Mouse (Mus musculus): ENCODE measurements at regions not wholly inside any gene's neighbourhood (a gene's known extent, or its start where the extent isn't known, plus 50 kb on each side); places are given as distances from the start of the nearest gene placed in this dataset.

GRCm38 (mm10) chr4:12452086-12452485, 280.3 kb upstream of the Fam92a start:
- no peak overlapping the region for H3K4me3 ChIP-seq (replicated peaks)
- H3K36me3 ChIP-seq, result no peaks in the 10 kb centered on the region
- 91% methylated on average over 2 of the region's 2 CpGs for WGBS
- H3K9ac ChIP-seq, result no peak overlapping the region
- H3K27me3 ChIP-seq, result no peaks in the 10 kb centered on the region
- no peak overlapping the region for H3K27ac ChIP-seq
- H3K4me1 ChIP-seq, result no peaks in the 10 kb centered on the region
- ATAC-seq (replicated peaks; ENCODE audit: low FRiP score), result no peak
- no peaks in the 10 kb centered on the region for H3K9me3 ChIP-seq (replicated peaks)
- H3K4me2 ChIP-seq, result no peak overlapping the region

GRCm38 (mm10) chr4:12425507-12425906, 253.7 kb upstream of the Fam92a start:
- no peaks in the 10 kb centered on the region for H3K9me3 ChIP-seq (replicated peaks)
- H3K4me1 ChIP-seq, result no peaks in the 10 kb centered on the region
- H3K27me3 ChIP-seq, result no peaks in the 10 kb centered on the region
- WGBS, result 33% methylated on average over 3 of the region's 3 CpGs
- H3K4me2 ChIP-seq, result no peak overlapping the region
- no peaks in the 10 kb centered on the region for H3K36me3 ChIP-seq
- H3K27ac ChIP-seq, result no peak overlapping the region
- no peak for ATAC-seq (replicated peaks; ENCODE audit: low FRiP score)
- H3K4me3 ChIP-seq (replicated peaks), result no peak overlapping the region
- no peak overlapping the region for H3K9ac ChIP-seq

GRCm38 (mm10) chr4:12421628-12422319, 250.0 kb upstream of the Fam92a start:
- Histone ChIP-seq H3K4me2 (no peak overlapping the region), H3K27ac (no peak overlapping the region), H3K9me3 (replicated peaks) (no peaks in the 10 kb centered on the region), H3K9ac (no peak overlapping the region), H3K4me1 (0 out of 2 replicates have a peak, but pooled peaks cover 5% of the 10 kb centered on the region), H3K4me3 (replicated peaks) (no peak overlapping the region), H3K27me3 (no peaks in the 10 kb centered on the region), H3K36me3 (no peaks in the 10 kb centered on the region)
- 65% methylated on average over 16 of the region's 16 CpGs for WGBS
- ATAC-seq (replicated peaks; ENCODE audit: low FRiP score), result no peak

GRCm38 (mm10) chr4:12418086-12418485, 246.3 kb upstream of the Fam92a start:
- Histone ChIP-seq H3K4me3 (replicated peaks) (no peak overlapping the region), H3K9me3 (replicated peaks) (no peaks in the 10 kb centered on the region), H3K36me3 (no peaks in the 10 kb centered on the region), H3K27ac (no peak overlapping the region), H3K4me2 (no peak overlapping the region), H3K27me3 (no peaks in the 10 kb centered on the region), H3K4me1 (0 out of 2 replicates have a peak, but pooled peaks cover 5% of the 10 kb centered on the region), H3K9ac (no peak overlapping the region)
- 16% methylated on average over 3 of the region's 3 CpGs for WGBS
- ATAC-seq (replicated peaks; ENCODE audit: low FRiP score), result peak; percentile 81

- no peaks in the 10 kb centered on the region for H3K36me3 ChIP-seq
- ATAC-seq (replicated peaks; ENCODE audit: low FRiP score), result no peak
- H3K27me3 ChIP-seq, result no peaks in the 10 kb centered on the region
- no peaks in the 10 kb centered on the region for H3K4me1 ChIP-seq
- 79% methylated on average over 1 of the region's 1 CpGs for WGBS
- no peak overlapping the region for H3K9ac ChIP-seq
- no peak overlapping the region for H3K27ac ChIP-seq
- H3K4me3 ChIP-seq (replicated peaks), result no peak overlapping the region
- H3K4me2 ChIP-seq, result no peak overlapping the region
- H3K9me3 ChIP-seq (replicated peaks), result no peaks in the 10 kb centered on the region
Observed at GRCm38 (mm10) chr4:12395344-12395743, 223.5 kb upstream of the Fam92a start.

- no peak for ATAC-seq (replicated peaks; ENCODE audit: low FRiP score)
- Histone ChIP-seq H3K36me3 (no peaks in the 10 kb centered on the region), H3K27ac (no peak overlapping the region), H3K4me3 (replicated peaks) (no peak overlapping the region), H3K9ac (no peak overlapping the region), H3K9me3 (replicated peaks) (no peaks in the 10 kb centered on the region), H3K4me2 (no peak overlapping the region), H3K27me3 (no peaks in the 10 kb centered on the region), H3K4me1 (no peaks in the 10 kb centered on the region)
- WGBS, result 83% methylated on average over 5 of the region's 5 CpGs
Observed at GRCm38 (mm10) chr4:12376797-12377570, 205.2 kb upstream of the Fam92a start.

GRCm38 (mm10) chr4:12369551-12369950, 197.7 kb upstream of the Fam92a start:
- no peak overlapping the region for H3K9ac ChIP-seq
- no peak for ATAC-seq (replicated peaks; ENCODE audit: low FRiP score)
- no peak overlapping the region for H3K4me2 ChIP-seq
- 81% methylated on average over 2 of the region's 2 CpGs for WGBS
- no peaks in the 10 kb centered on the region for H3K9me3 ChIP-seq (replicated peaks)
- no peaks in the 10 kb centered on the region for H3K4me1 ChIP-seq
- no peaks in the 10 kb centered on the region for H3K36me3 ChIP-seq
- no peaks in the 10 kb centered on the region for H3K27me3 ChIP-seq
- no peak overlapping the region for H3K4me3 ChIP-seq (replicated peaks)
- H3K27ac ChIP-seq, result no peak overlapping the region

GRCm38 (mm10) chr4:12356992-12357634, 185.3 kb upstream of the Fam92a start:
- no peak for ATAC-seq (replicated peaks; ENCODE audit: low FRiP score)
- Histone ChIP-seq H3K27me3 (no peaks in the 10 kb centered on the region), H3K4me2 (no peak overlapping the region), H3K4me3 (replicated peaks) (no peak overlapping the region), H3K36me3 (no peaks in the 10 kb centered on the region), H3K27ac (no peak overlapping the region), H3K9ac (no peak overlapping the region), H3K9me3 (replicated peaks) (no peaks in the 10 kb centered on the region), H3K4me1 (no peaks in the 10 kb centered on the region)
- WGBS, result 43% methylated on average over 2 of the region's 2 CpGs

GRCm38 (mm10) chr4:12353337-12353856, 181.6 kb upstream of the Fam92a start:
- no peaks in the 10 kb centered on the region for H3K27me3 ChIP-seq
- H3K9me3 ChIP-seq (replicated peaks), result no peaks in the 10 kb centered on the region
- no peak for ATAC-seq (replicated peaks; ENCODE audit: low FRiP score)
- H3K4me1 ChIP-seq, result no peaks in the 10 kb centered on the region
- H3K9ac ChIP-seq, result no peak overlapping the region
- no peak overlapping the region for H3K4me2 ChIP-seq
- 83% methylated on average over 3 of the region's 3 CpGs for WGBS
- H3K36me3 ChIP-seq, result no peaks in the 10 kb centered on the region
- no peak overlapping the region for H3K4me3 ChIP-seq (replicated peaks)
- no peak overlapping the region for H3K27ac ChIP-seq

- H3K36me3 ChIP-seq, result no peaks in the 10 kb centered on the region
Observed at GRCm38 (mm10) chr4:12339236-12339635, 167.4 kb upstream of the Fam92a start.

GRCm38 (mm10) chr4:12334832-12335587, 163.2 kb upstream of the Fam92a start:
- H3K4me1 ChIP-seq, result no peaks in the 10 kb centered on the region
- no peak overlapping the region for H3K4me2 ChIP-seq
- H3K36me3 ChIP-seq, result no peaks in the 10 kb centered on the region
- no peak overlapping the region for H3K27ac ChIP-seq
- H3K9me3 ChIP-seq (replicated peaks), result no peaks in the 10 kb centered on the region
- H3K27me3 ChIP-seq, result no peaks in the 10 kb centered on the region
- H3K9ac ChIP-seq, result no peak overlapping the region
- 77% methylated on average over 7 of the region's 7 CpGs for WGBS
- ATAC-seq (replicated peaks; ENCODE audit: low FRiP score), result no peak
- H3K4me3 ChIP-seq (replicated peaks), result no peak overlapping the region

More at GRCm38 (mm10) chr4:12339236-12339635, 167.4 kb upstream of the Fam92a start:
- no peaks in the 10 kb centered on the region for H3K9me3 ChIP-seq (replicated peaks)
- ATAC-seq (replicated peaks; ENCODE audit: low FRiP score), result no peak
- no peak overlapping the region for H3K27ac ChIP-seq
- no peak overlapping the region for H3K4me3 ChIP-seq (replicated peaks)
- no peaks in the 10 kb centered on the region for H3K4me1 ChIP-seq
- H3K9ac ChIP-seq, result no peak overlapping the region
- no peak overlapping the region for H3K4me2 ChIP-seq
- no peaks in the 10 kb centered on the region for H3K27me3 ChIP-seq
- WGBS, result 73% methylated on average over 1 of the region's 1 CpGs
